Mouse (Mus musculus): ENCODE measurements around the gene Pkig.

DNA sequence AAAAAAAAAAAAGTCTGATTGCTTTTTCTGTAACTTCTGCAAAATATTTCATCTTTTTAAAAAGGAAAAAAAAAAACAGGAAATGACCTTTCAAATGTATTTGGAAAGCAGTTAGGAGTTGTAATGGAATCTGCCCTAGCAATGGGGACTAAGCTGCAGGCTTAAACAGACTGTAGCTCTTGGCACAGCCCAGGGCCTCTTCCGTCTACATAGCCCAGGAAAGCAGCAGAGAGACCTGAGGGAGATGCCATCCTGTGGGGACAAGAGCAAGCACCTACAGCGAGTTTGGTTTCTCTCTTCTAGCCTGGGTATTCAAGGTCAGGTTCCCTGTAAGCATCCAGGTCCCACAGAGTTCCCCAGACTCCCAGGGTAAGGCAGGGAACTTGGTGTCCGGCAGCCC is 55.2 kb downstream of the Pkig start:
- TF ChIP-seq EP300 (IDR thresholded peaks at IDR 0.05; ENCODE audit: low read depth): no peak
- TF ChIP-seq CTCF (IDR thresholded peaks at IDR 0.05; ENCODE audit: low read depth): no peak

Measured in liver, postnatal 0 days (tissue).